Mouse (Mus musculus) 416B (cell line): ENCODE measurements around the gene Ncapd2.
A peak's percentile ranks its signal among the peaks of the same experiment; 100 is the strongest.

Source experiments
- DNase-seq: peaks from one replicate; pipeline ENCODE4 v3.0.0; 2011; ENCODE audit warnings: low read depth

The Ncapd2 gene

GRCm38 (mm10) chr6:125213715-125214114 lies 22.2 kb upstream of the Ncapd2 start:
- no peak for DNase-seq

DNA sequence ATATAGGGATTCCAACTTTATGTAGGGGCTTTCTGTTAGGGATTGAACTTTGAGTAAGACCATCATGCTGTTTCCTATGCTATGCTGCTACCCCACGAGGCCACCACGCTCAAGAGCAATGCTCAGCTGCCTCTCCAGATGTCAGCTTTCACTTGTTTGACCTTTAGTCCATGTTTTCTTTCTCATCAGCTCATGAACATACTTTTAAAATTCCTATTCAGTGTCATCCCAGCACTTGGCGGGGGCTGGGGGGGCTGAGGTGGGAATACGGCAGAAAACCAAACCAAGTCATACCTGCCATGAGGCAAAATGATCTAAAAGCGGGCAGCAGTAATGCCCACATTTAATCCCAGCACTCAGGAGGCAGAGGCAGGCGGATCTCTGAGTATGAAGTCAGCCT lies 21.6 kb upstream of the Ncapd2 start:
- no peak for DNase-seq

DNA sequence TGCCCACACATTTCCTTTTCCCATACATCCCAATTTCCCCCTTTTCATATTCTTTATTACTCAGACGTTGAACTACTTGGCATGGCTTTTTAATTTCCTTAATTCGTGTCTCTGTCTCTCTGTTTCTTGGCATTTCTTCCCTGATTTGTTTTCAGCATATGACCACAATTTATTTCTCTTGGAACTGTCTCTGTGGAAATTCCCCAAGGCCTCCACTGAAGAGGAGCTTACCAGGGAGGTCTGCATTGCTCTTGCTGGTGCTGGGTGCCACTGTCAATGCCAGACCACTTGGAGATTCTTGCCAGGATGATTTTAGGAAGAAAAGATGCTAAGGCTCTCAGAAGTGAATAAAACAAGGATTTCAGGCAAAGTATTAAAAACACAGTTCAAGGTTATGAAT lies 21.1 kb upstream of the Ncapd2 start:
- no peak for DNase-seq

DNA sequence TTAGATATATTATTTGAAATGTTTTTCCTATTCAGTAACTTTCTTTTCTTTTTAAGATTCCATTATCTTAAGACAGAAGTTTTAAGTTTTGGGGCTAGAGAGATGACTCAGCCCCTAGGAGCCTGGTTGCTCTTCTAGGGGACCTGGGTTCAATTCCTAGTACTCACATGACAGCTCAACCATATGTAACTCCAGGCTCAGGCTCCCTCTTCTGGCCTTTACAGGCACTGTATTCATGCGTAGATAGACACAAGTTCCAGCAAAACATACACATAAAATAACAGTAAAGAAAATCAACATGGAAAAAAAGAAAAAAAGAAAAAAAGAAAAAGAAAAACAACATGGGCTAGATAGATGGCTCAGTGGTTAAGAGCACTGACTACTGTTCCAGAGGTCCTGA lies 18.9 kb upstream of the Ncapd2 start:
- DNase-seq = peak; percentile 36

GRCm38 (mm10) chr6:125197166-125197565 lies 5.7 kb upstream of the Ncapd2 start:
- peak; percentile 16 for DNase-seq

DNA sequence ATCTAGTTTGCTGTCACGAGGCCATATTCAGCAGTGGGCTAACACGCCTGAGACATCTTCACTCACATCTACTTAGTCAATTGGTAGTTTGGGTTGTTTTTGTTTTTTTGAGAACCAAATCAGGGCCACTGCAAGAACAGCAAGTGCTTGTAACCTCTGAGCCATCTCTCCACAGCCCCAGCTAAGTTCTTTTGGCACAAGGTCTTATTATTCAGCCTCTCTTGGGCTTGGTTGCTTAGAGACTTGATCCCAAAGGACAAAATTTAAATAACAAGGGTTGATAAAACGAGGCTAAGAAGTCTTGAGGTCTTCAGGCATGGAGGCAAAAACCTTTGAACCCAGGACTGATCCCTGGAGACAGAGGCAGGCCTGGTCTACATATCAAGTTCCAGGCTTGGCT lies 4.8 kb upstream of the Ncapd2 start:
- DNase-seq = no peak

DNA sequence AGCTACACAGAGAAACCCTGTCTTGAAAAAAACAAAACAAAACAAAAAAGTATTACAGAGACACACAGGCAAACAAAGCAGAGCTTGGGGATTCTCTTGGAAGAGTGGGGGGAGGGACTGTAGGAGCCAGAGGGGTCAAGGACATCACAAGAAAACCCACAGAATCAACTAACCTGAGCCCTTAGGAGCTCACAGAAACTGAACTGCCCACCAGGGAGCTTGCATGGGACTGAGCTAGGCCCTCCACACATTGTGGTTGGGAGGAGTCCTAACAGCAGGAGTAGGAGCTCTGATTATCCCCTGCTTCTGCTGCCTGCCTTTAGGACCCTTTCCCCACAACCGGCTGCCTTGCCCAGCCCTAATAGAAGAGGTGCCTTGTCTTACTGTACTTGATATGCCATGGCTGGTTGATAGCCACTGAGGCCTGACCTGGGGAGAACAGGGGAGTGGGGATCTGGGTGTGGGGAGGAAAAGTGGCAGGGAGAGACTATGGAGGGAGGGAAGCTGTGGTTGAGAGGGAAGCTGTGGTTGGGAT lies 4.1 kb upstream of the Ncapd2 start:
- DNase-seq = no peak

- peak; percentile 68 for DNase-seq
Observed at GRCm38 (mm10) chr6:125193390-125193789, 1.9 kb upstream of the Ncapd2 start.

GRCm38 (mm10) chr6:125192841-125193240 lies 1.3 kb upstream of the Ncapd2 start:
- peak; percentile 46 for DNase-seq

GRCm38 (mm10) chr6:125192016-125192714 lies 664 bp upstream of the Ncapd2 start:
- DNase-seq = peak; percentile 97

DNA sequence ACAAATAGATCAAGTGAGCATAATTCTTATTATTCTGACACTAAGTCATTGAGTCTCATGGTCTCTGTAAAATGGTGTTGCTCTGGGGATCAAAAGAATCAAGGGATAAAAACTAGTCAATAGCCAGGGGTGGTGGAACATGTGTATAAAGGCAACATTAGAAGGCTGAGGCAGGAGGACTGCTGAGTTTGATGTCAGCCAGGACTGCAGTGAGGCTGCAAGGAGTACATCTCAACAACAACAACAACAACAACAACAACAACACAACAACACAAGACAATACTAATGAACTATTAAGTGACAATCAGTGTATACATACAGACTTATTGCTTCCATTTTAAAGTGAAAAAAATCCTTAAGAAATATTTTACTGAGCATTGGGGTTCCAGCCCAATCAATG lies 685 bp downstream of the Ncapd2 start:
- peak; percentile 28 for DNase-seq

GRCm38 (mm10) chr6:125186203-125186602 lies 5.3 kb downstream of the Ncapd2 start:
- DNase-seq = no peak

DNA sequence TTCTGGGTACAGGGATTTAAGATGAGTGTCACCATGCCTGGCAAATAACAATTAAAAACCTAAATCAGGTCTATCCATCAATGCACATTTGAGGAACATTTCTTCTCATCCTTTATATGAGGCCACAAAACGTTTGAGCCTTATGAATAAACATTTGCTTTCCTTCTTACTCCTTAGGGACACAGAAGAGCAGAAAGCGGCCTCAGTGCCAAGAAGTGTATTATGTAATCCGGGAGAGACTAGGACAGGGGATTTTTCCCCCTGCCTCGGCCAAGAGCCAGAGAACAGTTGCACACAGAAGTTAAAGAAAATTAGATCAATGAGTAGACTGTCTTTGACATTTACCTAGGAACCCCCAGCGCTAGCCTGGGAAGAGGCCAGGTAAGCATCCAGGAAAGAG lies 9.4 kb downstream of the Ncapd2 start:
- DNase-seq = no peak

DNA sequence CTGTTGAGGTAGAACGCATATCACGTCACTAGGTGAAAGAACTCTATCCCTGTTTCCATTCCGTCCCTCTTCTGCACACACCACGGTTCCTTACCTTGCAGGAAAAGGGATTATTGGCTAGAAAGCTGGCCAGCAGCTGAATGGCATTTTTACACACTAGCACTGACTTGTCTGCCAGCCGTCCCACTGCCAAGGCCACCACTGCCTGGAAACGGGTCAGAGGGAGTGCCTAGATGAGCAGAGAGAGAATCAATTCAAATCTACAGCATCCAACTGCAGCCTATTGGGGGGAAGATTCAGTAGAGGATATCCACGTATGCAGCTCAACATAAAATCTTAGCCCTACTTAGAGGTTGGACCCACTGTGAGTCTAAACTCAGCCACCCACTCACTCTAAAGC lies 11.9 kb downstream of the Ncapd2 start:
- DNase-seq = no peak

DNA sequence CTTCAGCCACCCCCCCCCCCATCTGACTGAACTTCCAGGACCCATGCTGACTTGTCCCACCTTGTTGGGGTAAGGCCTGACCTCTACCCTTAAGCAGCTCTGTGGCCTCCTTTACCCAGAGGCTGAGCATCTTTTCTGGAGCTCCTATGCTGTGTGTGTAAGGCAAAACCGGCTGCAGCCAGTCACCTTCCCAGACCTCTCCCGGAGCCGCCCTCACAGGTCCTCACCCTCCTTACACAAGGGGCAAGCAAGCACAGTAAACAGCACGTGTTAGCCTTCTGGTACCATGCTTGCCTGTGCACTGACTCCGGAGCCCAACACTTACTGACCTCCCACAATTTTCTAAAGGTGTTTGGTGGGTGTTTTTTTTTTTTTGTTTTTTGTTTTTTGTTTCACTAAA lies 16.0 kb downstream of the Ncapd2 start:
- DNase-seq = no peak

DNA sequence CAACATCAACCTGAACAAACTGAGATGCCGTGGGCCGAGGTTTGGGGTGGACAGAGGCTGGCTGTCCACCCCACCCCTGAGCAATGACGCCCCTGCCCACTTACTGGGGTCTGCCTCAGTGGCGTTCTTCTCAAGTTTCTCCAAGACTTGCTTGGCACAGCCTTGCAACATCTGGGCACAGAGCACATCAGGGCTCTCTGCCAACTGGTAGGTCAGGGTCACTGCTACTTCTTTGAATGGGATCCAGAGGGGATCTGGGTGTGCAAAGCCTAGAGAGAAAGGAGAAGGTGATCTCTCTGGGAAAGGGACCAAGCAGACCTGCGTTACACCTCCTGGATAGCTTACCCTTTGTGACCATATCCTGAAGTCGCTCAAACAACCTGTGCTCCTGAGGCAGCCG lies 18.2 kb downstream of the Ncapd2 start:
- no peak for DNase-seq

DNA sequence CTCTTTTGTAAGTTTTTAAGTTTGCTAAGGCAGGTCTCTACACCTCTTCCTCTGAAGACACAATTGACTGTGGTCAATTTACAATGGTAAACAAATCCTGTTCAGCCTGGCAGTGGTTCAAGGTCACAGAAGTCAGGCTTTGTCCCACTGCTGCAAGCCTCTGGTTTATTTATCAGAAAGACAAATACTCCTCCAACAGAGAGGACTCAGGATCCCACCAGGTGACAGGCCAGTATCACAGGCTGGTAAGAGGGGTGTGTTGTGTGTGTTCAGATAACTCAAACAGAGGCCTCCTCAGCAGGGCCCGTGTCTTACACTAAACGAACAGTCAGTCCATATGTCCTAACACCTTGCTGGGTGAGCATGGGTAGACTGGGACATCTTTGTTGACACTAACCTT lies 19.0 kb downstream of the Ncapd2 start:
- no peak for DNase-seq

DNA sequence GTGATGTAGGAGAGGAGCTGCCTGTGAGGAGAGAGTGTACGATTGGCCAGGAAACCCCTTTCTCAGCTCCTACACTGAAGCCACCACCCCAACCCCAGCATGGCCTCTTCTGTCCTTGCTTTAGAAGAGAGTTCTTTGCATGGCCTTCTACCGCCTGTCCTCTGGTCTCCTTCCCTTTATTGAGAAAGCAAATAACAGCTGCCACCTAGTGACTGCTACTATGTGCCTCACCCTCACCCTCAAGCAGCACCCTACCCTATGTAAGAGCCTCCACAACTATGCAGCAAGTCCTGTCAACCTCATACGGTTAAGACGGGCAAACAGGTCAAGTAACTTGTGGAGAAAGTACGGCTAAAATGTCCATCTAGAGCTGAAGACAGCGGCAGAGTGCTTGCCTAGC lies 21.3 kb downstream of the Ncapd2 start:
- peak; percentile 70 for DNase-seq

DNA sequence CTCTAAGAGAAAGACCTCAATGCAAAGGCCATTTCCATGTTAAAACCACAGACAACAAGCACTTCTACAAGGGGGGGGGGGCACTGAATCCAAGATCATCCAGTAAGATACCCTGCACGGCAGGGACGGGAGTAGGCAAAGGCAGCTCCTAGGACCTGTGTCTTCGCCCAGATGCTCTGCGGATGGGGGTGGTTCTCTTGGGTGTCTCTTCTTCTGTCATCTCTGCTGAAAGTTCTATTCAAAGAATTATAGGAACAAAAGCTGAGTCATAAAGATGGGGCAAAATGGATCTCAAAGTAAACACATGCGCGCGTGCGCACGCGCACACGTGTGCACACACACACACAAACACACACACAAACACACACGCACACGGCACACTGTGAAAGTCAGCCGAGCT lies 23.4 kb downstream of the Ncapd2 start:
- DNase-seq = no peak

- DNase-seq = peak; percentile 62
Observed at GRCm38 (mm10) chr6:125166861-125167650, 24.4 kb downstream of the Ncapd2 start.

DNA sequence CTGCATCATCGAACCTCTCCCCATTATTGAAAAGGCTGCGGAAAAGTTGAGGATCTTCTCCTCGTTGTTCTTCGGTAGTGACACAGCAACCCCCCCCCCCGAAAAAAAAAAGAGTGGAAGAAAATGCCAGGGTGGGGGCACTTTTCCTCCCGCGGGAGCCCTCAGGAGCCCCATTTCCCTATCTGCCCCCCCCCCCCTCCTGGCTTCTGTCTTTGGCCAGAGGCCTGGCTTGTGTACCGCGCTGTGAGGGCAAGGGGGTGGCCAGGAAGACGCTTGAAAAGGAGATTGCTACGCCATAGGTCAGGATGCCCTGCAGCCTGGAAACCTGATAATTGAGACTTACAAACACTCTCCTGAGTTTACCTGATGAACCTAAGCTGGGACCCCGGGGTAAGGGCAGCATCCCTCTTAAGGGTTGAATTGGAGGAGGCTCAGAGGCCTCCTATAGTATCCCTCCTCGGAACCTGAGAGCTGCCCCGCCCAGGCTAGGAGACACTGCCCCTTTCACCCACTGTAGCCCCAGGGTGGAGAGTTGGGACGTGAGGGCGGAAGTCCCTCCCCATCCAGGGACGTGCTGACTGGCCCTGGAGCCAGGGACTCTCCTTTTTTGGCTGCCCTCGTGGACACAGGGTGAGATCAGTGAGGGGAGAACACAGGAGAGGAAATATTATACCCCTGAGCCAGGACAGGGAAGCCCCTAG lies 25.3 kb downstream of the Ncapd2 start, which contains the start of gene Gapdh:
Gene Gapdh (minus strand): TSS at position 417 of the 701 bp plus-strand sequence.
- DNase-seq = peak; percentile 93

GRCm38 (mm10) chr6:125165328-125165891 lies 26.1 kb downstream of the Ncapd2 start:
- peak; percentile 99 for DNase-seq
